ENCODE assay signal across 8 mouse cellular contexts in the genomic region with DNA sequence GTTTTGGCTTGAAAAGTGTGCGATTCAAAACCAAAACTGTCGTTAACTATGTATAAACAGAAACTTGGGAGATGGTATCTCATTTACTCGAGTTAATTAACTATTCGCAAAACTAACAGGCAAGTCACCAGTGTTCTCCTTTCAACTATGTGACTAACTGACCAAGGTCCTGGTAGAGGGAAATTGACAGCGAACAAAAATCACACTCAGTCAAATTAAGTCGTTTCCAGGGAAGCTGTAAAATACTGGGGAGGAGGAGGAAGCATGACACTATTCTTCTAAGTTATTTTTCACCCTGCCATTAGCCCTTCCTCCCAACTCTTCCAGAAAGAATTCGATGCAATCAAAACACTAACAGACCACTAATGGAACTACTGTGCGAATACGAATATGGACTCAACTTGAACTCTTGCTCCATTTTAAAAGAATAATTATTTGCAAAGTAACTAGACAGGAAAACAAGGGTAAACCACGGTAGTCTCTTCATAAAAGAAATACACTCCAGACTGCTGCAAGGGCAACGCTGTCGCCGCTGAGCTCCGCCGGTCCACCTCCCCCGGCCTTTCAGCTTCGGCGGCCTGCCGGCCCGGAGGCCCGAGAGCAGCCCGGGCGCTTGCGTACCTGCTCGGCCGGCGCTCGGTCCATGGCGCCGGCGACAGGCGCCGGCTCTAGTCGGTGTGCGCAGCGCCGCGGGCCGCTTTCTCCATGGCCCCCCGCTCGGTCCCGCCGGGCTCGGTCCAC. TPM values are rescaled to one million over a fixed set of nuclear protein-coding genes. Genes with fewer than 3 reads are reported as not detected.
DNase-seq lines count a peak whose midpoint lies in the region; ATAC-seq and TF ChIP-seq lines count a peak whose summit lies in the region.

No protein-coding gene starts in this region.

- H3K4me3 ChIP-seq in lung, embryonic 16.5 days (ENCODE audit: low read length): peak overlapping the region; percentile 90
- peak overlapping the region; percentile 88 for H3K4me3 ChIP-seq in embryonic facial prominence, embryonic 12.5 days
- H3K4me3 ChIP-seq in intestine, embryonic 16.5 days (ENCODE audit: low read length): peak overlapping the region; percentile 84
- peak overlapping the region; percentile 98 for H3K4me3 ChIP-seq in small intestine, adult 2 months (ENCODE audit: low read depth, low read length)

- no peak for TF ChIP-seq CTCF in small intestine, adult 2 months (IDR thresholded peaks at IDR 0.05; ENCODE audit: extremely low read depth, insufficient read length, insufficient replicate concordance, low read depth, low read length)

- peak overlapping the region; percentile 81 for H3K4me2 ChIP-seq in lung, embryonic 16.5 days (ENCODE audit: low read depth, low read length)
- H3K4me2 ChIP-seq in embryonic facial prominence, embryonic 12.5 days (replicated peaks): peak overlapping the region; percentile 54
- peak overlapping the region; percentile 57 for H3K4me2 ChIP-seq in intestine, embryonic 16.5 days (ENCODE audit: low read depth, low read length)

- H3K27ac ChIP-seq in lung, embryonic 16.5 days (ENCODE audit: low read length): peak overlapping the region; percentile 80
- H3K27ac ChIP-seq in embryonic facial prominence, embryonic 12.5 days: peak overlapping the region; percentile 87
- H3K27ac ChIP-seq in intestine, embryonic 16.5 days (ENCODE audit: low read length): peak overlapping the region; percentile 86
- peak overlapping the region; percentile 64 for H3K27ac ChIP-seq in small intestine, adult 2 months (ENCODE audit: insufficient read depth, low read depth, low read length)

- ATAC-seq in lung, embryonic 16.5 days (ENCODE audit: low read depth): peak; percentile 29; the same call in 1 of the 2 replicates
- ATAC-seq in embryonic facial prominence, embryonic 12.5 days (ENCODE audit: insufficient number of reproducible peaks, insufficient read depth, low FRiP score, low TSS enrichment): no peak
- ATAC-seq in intestine, embryonic 16.5 days: peak; percentile 18
- no peak; the same call in 1 of the 2 replicates for ATAC-seq in frontal cortex, adult (ENCODE audit: low TSS enrichment)

- H3K36me3 ChIP-seq in lung, embryonic 16.5 days (ENCODE audit: control insufficient read depth, insufficient read depth, low read length): no peaks in the 10 kb centered on the region
- H3K36me3 ChIP-seq in embryonic facial prominence, embryonic 12.5 days: no peaks in the 10 kb centered on the region
- no peaks in the 10 kb centered on the region for H3K36me3 ChIP-seq in intestine, embryonic 16.5 days (ENCODE audit: control insufficient read depth, insufficient read depth, low read length)
- H3K36me3 ChIP-seq in small intestine, adult 2 months (ENCODE audit: control insufficient read depth, insufficient read depth, low read length): peaks cover 3% of the 10 kb centered on the region

- 1% methylated on average over 44 of the region's 44 CpGs for WGBS in lung, embryonic 16.5 days
- 4% methylated on average over 44 of the region's 44 CpGs for WGBS in embryonic facial prominence, embryonic 12.5 days
- WGBS in intestine, embryonic 16.5 days: 2% methylated on average over 44 of the region's 44 CpGs
- WGBS in small intestine, adult 2 months: 1% methylated on average over 44 of the region's 44 CpGs

- no peak for DNase-seq in lung, postnatal 25 days (ENCODE audit: low spot score)
- no peak for DNase-seq in adrenal gland, postnatal 10 days
- DNase-seq in layer of hippocampus, adult 9-11 months: no peak

- H3K4me1 ChIP-seq in lung, embryonic 16.5 days (replicated peaks; ENCODE audit: control insufficient read depth, insufficient read depth, low read length): peaks cover 7% of the 10 kb centered on the region
- H3K4me1 ChIP-seq in embryonic facial prominence, embryonic 12.5 days: peaks cover 20% of the 10 kb centered on the region
- H3K4me1 ChIP-seq in intestine, embryonic 16.5 days (ENCODE audit: control insufficient read depth, insufficient read depth, low read length): peaks cover 7% of the 10 kb centered on the region
- peaks cover 14% of the 10 kb centered on the region for H3K4me1 ChIP-seq in small intestine, adult 2 months (ENCODE audit: control insufficient read depth, insufficient read depth, insufficient read length, low read length)

- H3K9ac ChIP-seq in lung, embryonic 16.5 days (ENCODE audit: low read length): peak overlapping the region; percentile 93
- H3K9ac ChIP-seq in embryonic facial prominence, embryonic 12.5 days: peak overlapping the region; percentile 84
- H3K9ac ChIP-seq in intestine, embryonic 16.5 days (ENCODE audit: low read depth, low read length): peak overlapping the region; percentile 92

- H3K9me3 ChIP-seq in lung, embryonic 16.5 days (ENCODE audit: control insufficient read depth, low read length): no peaks in the 10 kb centered on the region
- H3K9me3 ChIP-seq in embryonic facial prominence, embryonic 12.5 days: no peaks in the 10 kb centered on the region
- H3K9me3 ChIP-seq in intestine, embryonic 16.5 days (ENCODE audit: control insufficient read depth, low read length): no peaks in the 10 kb centered on the region

- TF ChIP-seq POLR2A in small intestine, adult 2 months (IDR thresholded peaks at IDR 0.05; ENCODE audit: low read depth, low read length): no peak

- no peaks in the 10 kb centered on the region for H3K27me3 ChIP-seq in lung, embryonic 16.5 days (ENCODE audit: control insufficient read depth, insufficient read depth, low read depth, low read length)
- no peaks in the 10 kb centered on the region for H3K27me3 ChIP-seq in embryonic facial prominence, embryonic 12.5 days
- H3K27me3 ChIP-seq in intestine, embryonic 16.5 days (replicated peaks; ENCODE audit: control insufficient read depth, insufficient read depth, low read length): no peaks in the 10 kb centered on the region
- no peaks in the 10 kb centered on the region for H3K27me3 ChIP-seq in small intestine, adult 2 months (ENCODE audit: control insufficient read depth, insufficient read depth, low read length)

RNA-seq across cellular contexts. Expression of a gene that starts 0.5 kb away (rescaled TPM):
- polyA plus RNA-seq in lung, embryonic 16.5 days (2015; fragmentation: Nextera tagmentation; extraction: Ambion mirVana): 20.6 TPM in 2 replicates
- polyA plus RNA-seq in embryonic facial prominence, embryonic 12.5 days (2016; fragmentation: Nextera tagmentation; extraction: Ambion mirVana): 21.8 and 22.8 TPM in 2 replicates
- 11.9 and 12.0 TPM in 2 replicates for polyA plus RNA-seq in intestine, embryonic 16.5 days (2015; fragmentation: Nextera tagmentation; extraction: Ambion mirVana)
- 7.2 and 12.3 TPM in 2 replicates for polyA plus RNA-seq in small intestine, adult 2 months (2012; rRNA removed)
- total RNA-seq in adrenal gland, postnatal 10 days (2021): 10 to 100 TPM; 45.6 to 52.6 TPM

RNA-seq across cellular contexts. Expression of a gene that starts 58.2 kb away (rescaled TPM):
- polyA plus RNA-seq in lung, embryonic 16.5 days (2015; fragmentation: Nextera tagmentation; extraction: Ambion mirVana): 1.2 TPM in 2 replicates
- 2.5 and 2.7 TPM in 2 replicates for polyA plus RNA-seq in embryonic facial prominence, embryonic 12.5 days (2016; fragmentation: Nextera tagmentation; extraction: Ambion mirVana)
- 1.7 and 1.8 TPM in 2 replicates for polyA plus RNA-seq in intestine, embryonic 16.5 days (2015; fragmentation: Nextera tagmentation; extraction: Ambion mirVana)
- polyA plus RNA-seq in small intestine, adult 2 months (2012; rRNA removed): 0.09 and 0.13 TPM in 2 replicates
- 1 to 10 TPM; 2.6 to 3.2 TPM for total RNA-seq in adrenal gland, postnatal 10 days (2021)

Comparison
In these comparisons a context has a peak if more than half of its experiments do, and no peak if none do; other contexts are left out.
1. ATAC-seq: peak in lung, embryonic 16.5 days (single experiment) and intestine, embryonic 16.5 days (single experiment); none in embryonic facial prominence, embryonic 12.5 days (single experiment) and frontal cortex, adult (single experiment).
2. Peak in every context shown above with its lines, with median percentiles within 50 percentile points of each other: H3K27ac ChIP-seq, H3K4me2 ChIP-seq, H3K4me3 ChIP-seq and H3K9ac ChIP-seq.